Mouse (Mus musculus) MEL (cell line): ENCODE measurements around the gene Col25a1. TPM values are rescaled to one million over a fixed set of nuclear protein-coding genes. Genes with fewer than 3 reads are reported as not detected.

Source experiments
- DNase-seq: peaks from one replicate; pipeline ENCODE4 v3.0.0; 2011; ENCODE audit warnings: low read depth, low spot score
- H3K27ac ChIP-seq: 2 replicates; pipeline ENCODE4 v1.5.1; 2012; ENCODE audit warnings: low read depth, mild to moderate bottlenecking, control low read depth, low read length, moderate library complexity; ENCODE audit not compliant: control insufficient read depth
- H3K27me3 ChIP-seq, 2 experiments: fragments of 150-350 bp in 1 of 2; sonication (generic) in 1 of 2; 2 replicates each; pipeline ENCODE4 v1.6.1; 2012; ENCODE audit warnings: low read length in 2 of 2, mild to moderate bottlenecking in 2 of 2, improper control_type of control experiment in 1 of 2, moderate library complexity in 1 of 2; ENCODE audit not compliant: insufficient read depth in 2 of 2, control insufficient read depth in 1 of 2
- H3K36me3 ChIP-seq, 2 experiments: 2 replicates each; pipeline ENCODE4 v1.6.1; 2012 to 2014; ENCODE audit warnings: low read length in 2 of 2, improper control_type of control experiment in 1 of 2, inconsistent platforms in 1 of 2, mild to moderate bottlenecking in 1 of 2; ENCODE audit not compliant: insufficient read depth in 2 of 2, control insufficient read depth in 1 of 2
- H3K4me1 ChIP-seq, 2 experiments: fragments of 150-350 bp in 1 of 2; sonication (generic) in 1 of 2; 2 replicates each; pipeline ENCODE4 v1.6.1; 2012; ENCODE audit warnings: low read length in 2 of 2, improper control_type of control experiment in 1 of 2, mild to moderate bottlenecking in 1 of 2; ENCODE audit not compliant: insufficient read depth in 2 of 2, control insufficient read depth in 1 of 2
- H3K4me3 ChIP-seq, 2 experiments: fragments of 150-350 bp in 1 of 2; sonication (generic) in 1 of 2; 2 replicates each; pipeline ENCODE4 v1.5.1; 2012; ENCODE audit warnings: low read depth in 2 of 2, low read length in 2 of 2, mild to moderate bottlenecking in 2 of 2, moderate library complexity in 2 of 2, control low read depth in 1 of 2, improper control_type of control experiment in 1 of 2; ENCODE audit not compliant: control insufficient read depth in 1 of 2, insufficient read depth in 1 of 2
- H3K79me2 ChIP-seq: 2 replicates; pipeline ENCODE4 v1.6.1; 2012; ENCODE audit warnings: mild to moderate bottlenecking, low read length, moderate library complexity; ENCODE audit not compliant: control insufficient read depth, poor library complexity, insufficient read depth
- H3K9ac ChIP-seq: 2 replicates; pipeline ENCODE4 v1.6.1; 2012; ENCODE audit warnings: low read depth, mild to moderate bottlenecking, control low read depth, low read length, moderate library complexity; ENCODE audit not compliant: control insufficient read depth, poor library complexity, severe bottlenecking
- H3K9me3 ChIP-seq: fragments of 150-350 bp; sonication (generic); replicated peaks from 2 replicates; pipeline ENCODE4 v1.6.1; 2012; ENCODE audit warnings: mild to moderate bottlenecking, low read length, improper control_type of control experiment, moderate library complexity; ENCODE audit not compliant: insufficient read depth
- CHD1 ChIP-seq: IDR thresholded peaks from 2 replicates; pipeline ENCODE4 v1.6.1; 2012; ENCODE audit warnings: low read depth, mild to moderate bottlenecking, inconsistent platforms, low read length, improper control_type of control experiment
- EP300 ChIP-seq, 2 experiments: IDR thresholded peaks; 2 replicates each; pipeline ENCODE4 v1.6.1; 2011; ENCODE audit warnings: improper control_type of control experiment in 2 of 2, low read length in 2 of 2, low read depth in 1 of 2, mild to moderate bottlenecking in 1 of 2
- GATA1 ChIP-seq: IDR thresholded peaks from 2 replicates; pipeline ENCODE4 v1.6.1; 2011; ENCODE audit warnings: low read depth, low read length, improper control_type of control experiment
- HCFC1 ChIP-seq: IDR thresholded peaks from 2 replicates; pipeline ENCODE4 v1.6.1; 2012; ENCODE audit warnings: low read depth, mild to moderate bottlenecking, inconsistent platforms, low read length, improper control_type of control experiment, moderate library complexity
- MAX ChIP-seq: IDR thresholded peaks from 2 replicates; pipeline ENCODE4 v1.6.1; 2011; ENCODE audit warnings: low read length, improper control_type of control experiment
- MEF2A ChIP-seq: IDR thresholded peaks from 2 replicates; pipeline ENCODE4 v1.6.1; 2014; ENCODE audit warnings: low read depth, mild to moderate bottlenecking, inconsistent platforms, low read length, improper control_type of control experiment; ENCODE audit not compliant: poor library complexity, insufficient replicate concordance, severe bottlenecking; ENCODE audit errors: extremely low read depth
- MYC ChIP-seq: IDR thresholded peaks from 2 replicates; pipeline ENCODE4 v1.6.1; 2011; ENCODE audit warnings: low read depth, mild to moderate bottlenecking, low read length, improper control_type of control experiment, moderate library complexity
- NRF1 ChIP-seq: IDR thresholded peaks from 2 replicates; pipeline ENCODE4 v1.6.1; 2014; ENCODE audit warnings: low read depth, mild to moderate bottlenecking, inconsistent platforms, low read length, improper control_type of control experiment, moderate library complexity; ENCODE audit not compliant: poor library complexity, insufficient read depth, severe bottlenecking
- POLR2AphosphoS2 ChIP-seq: IDR thresholded peaks from 2 replicates; pipeline ENCODE4 v1.6.1; 2011; ENCODE audit warnings: low read length, improper control_type of control experiment
- POLR2AphosphoS5 ChIP-seq: IDR thresholded peaks from 2 replicates; pipeline ENCODE4 v1.6.1; 2012; ENCODE audit warnings: low read depth, borderline replicate concordance, mild to moderate bottlenecking, inconsistent platforms, low read length, moderate library complexity, mixed read lengths
- RCOR1 ChIP-seq: IDR thresholded peaks from 2 replicates; pipeline ENCODE4 v1.6.1; 2012; ENCODE audit warnings: low read depth, mild to moderate bottlenecking, inconsistent platforms, low read length, improper control_type of control experiment
- SMC3 ChIP-seq: IDR thresholded peaks from 2 replicates; pipeline ENCODE4 v1.6.1; 2011; ENCODE audit warnings: low read depth, low read length, improper control_type of control experiment
- USF2 ChIP-seq, 2 experiments: IDR thresholded peaks; 2 replicates each; pipeline ENCODE4 v1.6.1; 2011 to 2012; ENCODE audit warnings: improper control_type of control experiment in 2 of 2, low read length in 2 of 2, borderline replicate concordance in 1 of 2, inconsistent platforms in 1 of 2, low read depth in 1 of 2, mild to moderate bottlenecking in 1 of 2; ENCODE audit not compliant: insufficient read depth in 1 of 2
- ZKSCAN1 ChIP-seq: IDR thresholded peaks from 2 replicates; pipeline ENCODE4 v1.6.1; 2012; ENCODE audit warnings: low read depth, mild to moderate bottlenecking, inconsistent platforms, low read length, improper control_type of control experiment, moderate library complexity
- ZMIZ1 ChIP-seq: IDR thresholded peaks from 2 replicates; pipeline ENCODE4 v1.6.1; 2012; ENCODE audit warnings: low read depth, mild to moderate bottlenecking, inconsistent platforms, low read length, improper control_type of control experiment, moderate library complexity
- polyA plus RNA-seq, 2 experiments: library from polyadenylated mRNA; stranded (reverse) in 1 of 2; unstranded in 1 of 2; fragments of >175 nt in 1 of 2; fragments of >200 nt in 1 of 2; gene quantifications; 2 replicates each; pipeline versions ENCODE4 v1.2.1 to v1.2.4; 2012; ENCODE audit warnings: low replicate concordance in 2 of 2, low read depth in 1 of 2; ENCODE audit not compliant: insufficient read length in 2 of 2, insufficient read depth in 1 of 2, missing spikeins in 1 of 2
- total RNA-seq: library from RNA; depleted of rRNA; stranded (reverse); fragments of 300-350 nt; gene quantifications from 2 replicates; pipeline ENCODE4 v1.2.3, GENCODE M21; 2012

Col25a1 gene
- total and polyA plus RNA-seq, 3 experiments = not detected

GRCm38 (mm10) chr3:130270509-130270908 lies 139.2 kb downstream of the Col25a1 start:
- Histone ChIP-seq H3K4me1 (no peaks in the 10 kb centered on the region), H3K27me3 (no peaks in the 10 kb centered on the region)
- no peak for TF ChIP-seq ZMIZ1
- no peak for TF ChIP-seq CHD1
- TF ChIP-seq MEF2A = no peak
- no peak for TF ChIP-seq MAX
- no peak for TF ChIP-seq POLR2AphosphoS5
- TF ChIP-seq USF2 (IDR thresholded peaks at IDR 0.05; ENCODE audit: borderline replicate concordance in 1 of 2, insufficient read depth in 1 of 2, low read depth in 1 of 2, low read length in 2 of 2) = no peak
- TF ChIP-seq POLR2AphosphoS2 = no peak
- TF ChIP-seq, all 39 proteins: peak for 0
- Histone ChIP-seq H3K27ac (no peak overlapping the region), H3K9ac (no peak overlapping the region), H3K79me2 (no peaks in the 10 kb centered on the region), H3K36me3 (no peaks in the 10 kb centered on the region), H3K9me3 (no peaks in the 10 kb centered on the region), H3K4me3 (no peak overlapping the region)
- DNase-seq = no peak

- H3K9me3 ChIP-seq = no peaks in the 10 kb centered on the region
- TF ChIP-seq HCFC1 (no peak), GATA1 (no peak), ZKSCAN1 (no peak), SMC3 (no peak), POLR2AphosphoS2 (no peak), EP300 (IDR thresholded peaks at IDR 0.05; ENCODE audit: low read depth in 1 of 2, low read length in 2 of 2) (no peak), RCOR1 (no peak), MEF2A (no peak), MYC (no peak), NRF1 (no peak), ZMIZ1 (no peak)
- H3K4me3 ChIP-seq = no peak overlapping the region
- no peaks in the 10 kb centered on the region for H3K4me1 ChIP-seq
- no peak for DNase-seq
- H3K27ac ChIP-seq = no peak overlapping the region
- H3K36me3 ChIP-seq = no peaks in the 10 kb centered on the region
- H3K9ac ChIP-seq = no peak overlapping the region
- H3K27me3 ChIP-seq = no peaks in the 10 kb centered on the region
- H3K79me2 ChIP-seq = no peaks in the 10 kb centered on the region
Measured at GRCm38 (mm10) chr3:130273949-130274348, 142.6 kb downstream of the Col25a1 start.
